Mouse (Mus musculus) intestine, postnatal 0 days (tissue): Measurements from ENCODE around the gene Tex19.1. TPM values are rescaled to one million over a fixed set of nuclear protein-coding genes. Genes with fewer than 3 reads are reported as not detected.

Experiments used
- ATAC-seq: fragments of 200-750 bp; cut with Nextera tagmentation; 2 replicates; pipeline ENCODE4 v1.8.0; 2017; ENCODE audit warnings: mild to moderate bottlenecking, moderate TSS enrichment, moderate library complexity
- H3K27ac ChIP-seq: fragments of 300-500 bp; sonication (generic); 2 replicates; pipeline ENCODE4 v1.5.1; 2014; ENCODE audit warnings: mild to moderate bottlenecking, low read depth, low read length, moderate library complexity
- H3K27me3 ChIP-seq: fragments of 300-500 bp; sonication (generic); replicated peaks from 2 replicates; pipeline ENCODE4 v1.6.1; 2014; ENCODE audit warnings: low read length, mixed read lengths; ENCODE audit not compliant: control insufficient read depth, insufficient read depth
- H3K36me3 ChIP-seq: fragments of 300-500 bp; sonication (generic); 2 replicates; pipeline ENCODE4 v1.6.1; 2014; ENCODE audit warnings: mild to moderate bottlenecking, moderate library complexity; ENCODE audit not compliant: control insufficient read depth, insufficient read depth
- H3K4me1 ChIP-seq: fragments of 300-500 bp; sonication (generic); replicated peaks from 2 replicates; pipeline ENCODE4 v1.6.1; 2014; ENCODE audit warnings: antibody characterized with exemption, low read length, mixed read lengths; ENCODE audit not compliant: control insufficient read depth, insufficient read depth
- H3K4me2 ChIP-seq: fragments of 300-500 bp; sonication (generic); replicated peaks from 2 replicates; pipeline ENCODE4 v1.6.1; 2014; ENCODE audit warnings: low read depth, mild to moderate bottlenecking, moderate library complexity
- H3K4me3 ChIP-seq: fragments of 300-500 bp; sonication (generic); 2 replicates; pipeline ENCODE4 v1.5.1; 2014; ENCODE audit warnings: low read depth, low read length
- H3K9ac ChIP-seq: fragments of 300-500 bp; sonication (generic); 2 replicates; pipeline ENCODE4 v1.6.1; 2014; ENCODE audit warnings: mild to moderate bottlenecking, low read depth, low read length
- H3K9me3 ChIP-seq: fragments of 300-500 bp; sonication (generic); 2 replicates; pipeline ENCODE4 v1.6.1; 2016; ENCODE audit warnings: mixed run types; ENCODE audit not compliant: control insufficient read depth
- CTCF ChIP-seq: sonication (generic); IDR thresholded peaks from 2 replicates; pipeline ENCODE4 v1.5.1; 2016; ENCODE audit warnings: low read depth, mild to moderate bottlenecking, control low read depth, antibody characterized with exemption, moderate library complexity
- WGBS: fragments of 180-500 bp; shearing (Covaris S2); extraction: QIAGEN DNeasy Blood & Tissue Kit; methylation state at CpG from one replicate; pipeline ENCODE4 v1.1.7; 2014; 5-methylcytosine and 5-hydroxymethylcytosine counted together
- polyA plus RNA-seq: library from polyadenylated mRNA; unstranded; fragments of >200 nt; fragmentation: Nextera tagmentation; extraction: Ambion mirVana; gene quantifications from 2 replicates; pipeline ENCODE4 v1.2.1, GENCODE M21; 2015

Tex19.1 gene
- polyA plus RNA-seq, 1 experiment from 2014 or later = not detected

GRCm38 (mm10) chr11:121121151-121121550 is 24.8 kb upstream of the Tex19.1 start:
- TF ChIP-seq CTCF = no peak
- no peak overlapping the region for H3K27ac ChIP-seq

GRCm38 (mm10) chr11:121122024-121122670 is 23.8 kb upstream of the Tex19.1 start:
- Histone ChIP-seq H3K9me3 (no peaks in the 10 kb centered on the region), H3K4me3 (no peak overlapping the region), H3K27me3 (no peaks in the 10 kb centered on the region), H3K9ac (no peak overlapping the region), H3K27ac (no peak overlapping the region), H3K4me2 (no peak overlapping the region), H3K36me3 (no peaks in the 10 kb centered on the region), H3K4me1 (no peaks in the 10 kb centered on the region)
- TF ChIP-seq CTCF = no peak
- ATAC-seq = no peak
- 16% methylated on average over 2 of the region's 2 CpGs for WGBS

More at GRCm38 (mm10) chr11:121121151-121121550, 24.8 kb upstream of the Tex19.1 start:
- Histone ChIP-seq H3K27me3 (no peaks in the 10 kb centered on the region), H3K4me3 (no peak overlapping the region), H3K9ac (no peak overlapping the region), H3K9me3 (no peaks in the 10 kb centered on the region), H3K36me3 (no peaks in the 10 kb centered on the region), H3K4me1 (no peaks in the 10 kb centered on the region), H3K4me2 (no peak overlapping the region)
- WGBS = 55% methylated on average over 3 of the region's 3 CpGs
- ATAC-seq = no peak

GRCm38 (mm10) chr11:121123438-121123837 is 22.5 kb upstream of the Tex19.1 start:
- Histone ChIP-seq H3K27me3 (no peaks in the 10 kb centered on the region), H3K9ac (no peak overlapping the region), H3K36me3 (no peaks in the 10 kb centered on the region), H3K4me2 (no peak overlapping the region), H3K9me3 (no peaks in the 10 kb centered on the region), H3K4me3 (no peak overlapping the region), H3K27ac (no peak overlapping the region), H3K4me1 (no peaks in the 10 kb centered on the region)
- 90% methylated on average over 4 of the region's 4 CpGs for WGBS
- ATAC-seq = no peak
- TF ChIP-seq CTCF = no peak

- no peak for TF ChIP-seq CTCF
- Histone ChIP-seq H3K9me3 (no peaks in the 10 kb centered on the region), H3K27me3 (no peaks in the 10 kb centered on the region), H3K4me2 (no peak overlapping the region), H3K4me3 (no peak overlapping the region), H3K4me1 (no peaks in the 10 kb centered on the region), H3K27ac (no peak overlapping the region), H3K36me3 (no peaks in the 10 kb centered on the region), H3K9ac (no peak overlapping the region)
- no peak for ATAC-seq
- 60% methylated on average over 3 of the region's 3 CpGs for WGBS
Measured at GRCm38 (mm10) chr11:121125522-121126172, 20.3 kb upstream of the Tex19.1 start.

- WGBS = 80% methylated on average over 1 of the region's 1 CpGs
- Histone ChIP-seq H3K4me2 (no peak overlapping the region), H3K27me3 (no peaks in the 10 kb centered on the region), H3K9ac (no peak overlapping the region), H3K4me1 (no peaks in the 10 kb centered on the region), H3K27ac (no peak overlapping the region), H3K36me3 (no peaks in the 10 kb centered on the region), H3K4me3 (no peak overlapping the region), H3K9me3 (no peaks in the 10 kb centered on the region)
- ATAC-seq = no peak
- peak; percentile 71 for TF ChIP-seq CTCF
Measured at GRCm38 (mm10) chr11:121126395-121126794, 19.5 kb upstream of the Tex19.1 start.

GRCm38 (mm10) chr11:121127441-121127840 is 18.5 kb upstream of the Tex19.1 start:
- H3K27me3 ChIP-seq = no peaks in the 10 kb centered on the region
- WGBS = 85% methylated on average over 3 of the region's 3 CpGs
- no peak overlapping the region for H3K4me3 ChIP-seq
- no peaks in the 10 kb centered on the region for H3K36me3 ChIP-seq
- no peak overlapping the region for H3K9ac ChIP-seq
- no peak for TF ChIP-seq CTCF
- no peak for ATAC-seq
- no peaks in the 10 kb centered on the region for H3K4me1 ChIP-seq
- H3K27ac ChIP-seq = no peak overlapping the region
- no peak overlapping the region for H3K4me2 ChIP-seq
- no peaks in the 10 kb centered on the region for H3K9me3 ChIP-seq
